Mouse (Mus musculus) urinary bladder, adult 2 months (tissue): Measurements from ENCODE around the gene Nkd2. TPM values are rescaled to one million over a fixed set of nuclear protein-coding genes. Genes with fewer than 3 reads are reported as not detected.
A peak's percentile ranks its signal among the peaks of the same experiment; 100 is the strongest.

Experiments used
- DNase-seq: peaks from one replicate; pipeline ENCODE4 v3.0.0; 2022; ENCODE audit warnings: low spot score
- polyA plus RNA-seq: library from polyadenylated mRNA; depleted of rRNA; stranded (reverse); fragments of >200 nt; gene quantifications from 2 replicates; pipeline ENCODE4 v1.2.3, GENCODE M21; 2012; rRNA removed

The Nkd2 gene
- polyA plus RNA-seq, 1 experiment, result 64.0 TPM

GRCm38 (mm10) chr13:73816338-73816737 is 31.1 kb downstream of the Nkd2 start:
- DNase-seq, result no peak

- DNase-seq, result no peak
These were observed 33.2 kb downstream of the Nkd2 start for GRCm38 (mm10) chr13:73814181-73814580.

GRCm38 (mm10) chr13:73812936-73813335 is 34.5 kb downstream of the Nkd2 start:
- DNase-seq, result no peak

- no peak for DNase-seq
These were observed 42.5 kb downstream of the Nkd2 start for GRCm38 (mm10) chr13:73804914-73805313.

GRCm38 (mm10) chr13:73803450-73804178 is 43.8 kb downstream of the Nkd2 start:
- DNase-seq, result peak; percentile 44

GRCm38 (mm10) chr13:73799110-73799509 is 48.3 kb downstream of the Nkd2 start:
- no peak for DNase-seq

GRCm38 (mm10) chr13:73793171-73793570 is 54.3 kb downstream of the Nkd2 start:
- no peak for DNase-seq

GRCm38 (mm10) chr13:73792176-73792575 is 55.3 kb downstream of the Nkd2 start:
- no peak for DNase-seq

GRCm38 (mm10) chr13:73782486-73782885 is 64.9 kb downstream of the Nkd2 start:
- DNase-seq, result no peak

- DNase-seq, result no peak
These were observed 69.9 kb downstream of the Nkd2 start for GRCm38 (mm10) chr13:73777578-73777977.

- DNase-seq, result no peak
These were observed 71.6 kb downstream of the Nkd2 start for GRCm38 (mm10) chr13:73775786-73776185.

- peak; percentile 47 for DNase-seq
These were observed 73.8 kb downstream of the Nkd2 start for GRCm38 (mm10) chr13:73773519-73774205.

- no peak for DNase-seq
These were observed 74.8 kb downstream of the Nkd2 start for GRCm38 (mm10) chr13:73772655-73773054.

- no peak for DNase-seq
These were observed 76.3 kb downstream of the Nkd2 start for GRCm38 (mm10) chr13:73771131-73771530.

- DNase-seq, result no peak
These were observed 77.3 kb downstream of the Nkd2 start for GRCm38 (mm10) chr13:73769916-73770682.

Other genes starting within 250 kb of the Nkd2 start
- gene Clptm1l, start 243.6 kb downstream of the Nkd2 start, polyA plus RNA-seq, result 134 and 160 TPM in 2 replicates
- 3.4 and 4.5 TPM in 2 replicates for gene Tert, start 220.7 kb downstream of the Nkd2 start, polyA plus RNA-seq
- gene Slc6a18, start 169.6 kb downstream of the Nkd2 start, polyA plus RNA-seq, result 0.68 and 1.0 TPM in 2 replicates
- 0.07 and 0.12 TPM in 2 replicates for gene Slc6a19, start 142.8 kb downstream of the Nkd2 start, polyA plus RNA-seq
- 105 and 110 TPM in 2 replicates for gene Slc12a7, start 114.5 kb downstream of the Nkd2 start, polyA plus RNA-seq
- 1.7 and 2.0 TPM in 2 replicates for gene Trip13, start 90.2 kb upstream of the Nkd2 start, polyA plus RNA-seq
- gene Brd9, start 90.2 kb upstream of the Nkd2 start, polyA plus RNA-seq, result 62.4 and 64.3 TPM in 2 replicates
- gene Zdhhc11, start 116.2 kb upstream of the Nkd2 start, polyA plus RNA-seq, result not detected in 2 replicates
- gene Tppp, start 161.8 kb upstream of the Nkd2 start, polyA plus RNA-seq, result 21.2 and 26.5 TPM in 2 replicates
- gene Cep72, start 214.7 kb upstream of the Nkd2 start, polyA plus RNA-seq, result 4.2 and 5.2 TPM in 2 replicates